Mouse (Mus musculus): ENCODE data around the gene Trim7.
"Not testable (repeated sequence)": the region's sequence is repeated elsewhere in the genome, so short reads cannot be mapped to it uniquely, and the experiment has no call there.

Gene Trim7

GRCm38 (mm10) chr11:48900654-48901566 is 75.0 kb downstream of the Trim7 start:
- not testable (repeated sequence) for DNase-seq (ENCODE audit: low spot score)

GRCm38 (mm10) chr11:48901567-48901930 is 75.6 kb downstream of the Trim7 start:
- DNase-seq (ENCODE audit: low spot score) = not testable (repeated sequence)

Measured in ovary, adult 18-20 months (tissue).